Mouse (Mus musculus) G1E (cell line): ENCODE measurements around the gene Fam19a2.

Experiments
- CTCF ChIP-seq: IDR thresholded peaks from 2 replicates; pipeline ENCODE4 v1.5.1; 2012; ENCODE audit warnings: low read depth, low read length, inconsistent platforms, mixed read lengths
- GATA1 ChIP-seq: IDR thresholded peaks from 2 replicates; pipeline ENCODE4 v1.6.1; 2012; ENCODE audit warnings: borderline replicate concordance, low read length, inconsistent platforms, mixed read lengths
- GATA2 ChIP-seq: IDR thresholded peaks from 2 replicates; pipeline ENCODE4 v1.6.1; 2012; ENCODE audit warnings: low read depth, low read length, inconsistent platforms, borderline replicate concordance
- POLR2AphosphoS5 ChIP-seq: IDR thresholded peaks from 2 replicates; pipeline ENCODE4 v1.6.1; 2012; ENCODE audit warnings: low read depth, low read length, inconsistent platforms; ENCODE audit not compliant: insufficient replicate concordance

- no peak for TF ChIP-seq CTCF
- no peak for TF ChIP-seq GATA2
- TF ChIP-seq POLR2AphosphoS5, result no peak
- no peak for TF ChIP-seq GATA1
Observed at GRCm38 (mm10) chr10:123426527-123427363, 162.9 kb downstream of the Fam19a2 start.
